Mouse (Mus musculus) heart, adult 2 months (tissue): Measurements from ENCODE around the gene Zfp64.

Experiments
- CTCF ChIP-seq: fragments of 200-600 bp; IDR thresholded peaks from 2 replicates; pipeline ENCODE4 v1.8.1; 2022; ENCODE audit warnings: antibody characterized with exemption, mild to moderate bottlenecking, moderate library complexity
- EP300 ChIP-seq: fragments of 200-500 bp; IDR thresholded peaks from 2 replicates; pipeline ENCODE4 v1.6.1; 2011; ENCODE audit warnings: low read depth, low read length, control low read depth; ENCODE audit not compliant: insufficient read depth
- POLR2A ChIP-seq: fragments of 200-500 bp; IDR thresholded peaks from 2 replicates; pipeline ENCODE4 v1.6.1; 2011; ENCODE audit warnings: mild to moderate bottlenecking, low read depth, low read length, control low read depth; ENCODE audit not compliant: insufficient read depth

DNA sequence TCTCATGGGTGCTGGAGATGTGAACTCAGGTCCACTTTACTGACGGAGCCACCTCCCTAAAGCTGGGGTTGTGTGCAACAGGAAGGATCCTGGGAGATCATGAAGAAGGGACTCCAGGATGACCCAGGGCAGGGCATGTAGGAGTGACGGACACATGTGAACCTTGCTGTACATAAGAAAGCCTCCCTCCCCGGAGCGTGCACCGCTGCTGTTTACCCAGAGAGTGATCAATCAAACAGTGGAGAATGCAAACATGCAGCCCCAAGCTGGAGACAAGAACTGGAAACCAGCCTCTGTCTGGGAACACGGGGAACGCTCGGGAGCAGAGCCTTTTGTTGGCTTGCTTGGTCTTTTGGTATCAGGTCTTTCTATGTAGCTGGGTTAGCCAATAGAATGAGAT is 76.7 kb downstream of the Zfp64 start:
- TF ChIP-seq EP300 (no peak), CTCF (no peak), POLR2A (no peak)
